In the genomic region with DNA sequence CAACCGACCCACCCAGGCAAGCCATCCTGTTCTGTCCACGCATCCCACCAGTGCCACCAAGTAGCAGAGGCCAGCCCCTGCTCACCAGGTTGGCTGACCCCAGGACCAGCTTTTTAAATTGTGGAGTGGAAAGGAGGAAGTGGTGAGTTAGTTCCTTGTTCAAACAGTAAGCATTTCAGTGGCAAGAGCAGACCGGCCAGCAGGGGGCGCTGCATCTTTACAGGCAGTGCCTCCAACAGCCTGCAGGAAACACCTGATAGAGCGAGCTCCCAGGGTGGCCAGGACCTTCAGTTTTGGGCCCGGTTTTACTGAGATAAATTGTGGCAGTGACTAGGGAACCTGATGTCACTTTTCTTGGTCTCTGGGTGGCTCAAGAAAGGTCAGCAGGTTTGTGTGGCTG, we compare ENCODE assay signal across 8 mouse cellular contexts. TPM values are rescaled to one million over a fixed set of nuclear protein-coding genes. Genes with fewer than 3 reads are reported as not detected.
A peak's percentile ranks its signal among the peaks of the same experiment; 100 is the strongest.
DNase-seq lines count a peak whose midpoint lies in the region; ATAC-seq and TF ChIP-seq lines count a peak whose summit lies in the region.

No protein-coding gene starts in this region.

- ATAC-seq in heart, embryonic 11.5 days (replicated peaks; ENCODE audit: insufficient number of reproducible peaks, low FRiP score, low TSS enrichment) = no peak
- no peak for ATAC-seq in forebrain, embryonic 14.5 days

- no peaks in the 10 kb centered on the region for H3K27me3 ChIP-seq in heart, embryonic 11.5 days (ENCODE audit: control insufficient read depth, insufficient read depth, low read length)
- no peaks in the 10 kb centered on the region for H3K27me3 ChIP-seq in forebrain, embryonic 14.5 days (replicated peaks; ENCODE audit: control insufficient read depth, insufficient read depth, low read length)

- no peaks in the 10 kb centered on the region for H3K36me3 ChIP-seq in heart, embryonic 11.5 days (ENCODE audit: control insufficient read depth, insufficient read depth, low read length)
- no peaks in the 10 kb centered on the region for H3K36me3 ChIP-seq in forebrain, embryonic 14.5 days (ENCODE audit: control insufficient read depth, insufficient read depth, low read length)

- no peak overlapping the region for H3K9ac ChIP-seq in heart, embryonic 11.5 days (ENCODE audit: low read depth, low read length)
- H3K9ac ChIP-seq in forebrain, embryonic 14.5 days (ENCODE audit: low read length) = no peak overlapping the region

- H3K27ac ChIP-seq in heart, embryonic 11.5 days (ENCODE audit: low read depth, low read length) = no peak overlapping the region
- no peak overlapping the region for H3K27ac ChIP-seq in forebrain, embryonic 14.5 days (ENCODE audit: low read depth, low read length)

- H3K4me1 ChIP-seq in heart, embryonic 11.5 days (ENCODE audit: control insufficient read depth, insufficient read depth, low read length) = no peaks in the 10 kb centered on the region
- H3K4me1 ChIP-seq in forebrain, embryonic 14.5 days (ENCODE audit: control insufficient read depth, insufficient read depth, low read length) = peaks cover 1% of the 10 kb centered on the region; the same call in 1 of the 2 replicates

- H3K4me3 ChIP-seq in heart, embryonic 11.5 days (ENCODE audit: low read depth, low read length) = no peak overlapping the region
- H3K4me3 ChIP-seq in forebrain, embryonic 14.5 days (ENCODE audit: low read depth, low read length) = no peak overlapping the region

- 34% methylated on average over 6 of the region's 6 CpGs for WGBS in heart, embryonic 11.5 days (ENCODE audit: insufficient replicate concordance)
- 40% methylated on average over 6 of the region's 6 CpGs for WGBS in forebrain, embryonic 14.5 days

- no peak for TF ChIP-seq POLR2A in brain, embryonic 14.5 days (IDR thresholded peaks at IDR 0.05; ENCODE audit: borderline replicate concordance, extremely low read depth, insufficient read depth, insufficient read length, poor library complexity, severe bottlenecking)

- DNase-seq in heart, adult 18-20 months = peak; percentile 84 to 93
- DNase-seq in brain, embryonic 14.5 days (ENCODE audit: low read depth) = peak; percentile 83
- DNase-seq in forebrain, embryonic 14.5 days (ENCODE audit: low spot score) = peak; percentile 86
- DNase-seq in hindlimb bud, embryonic 11.5 days (ENCODE audit: extremely low spot score, low read depth, low spot score) = peak; percentile 44
- peak; percentile 66 to 80 for DNase-seq in left cerebral cortex, adult 8-10 months (ENCODE audit: low spot score in 2 of 2)
- DNase-seq in mesoderm, embryonic 11.5 days (ENCODE audit: low read depth, low spot score) = peak; percentile 87
- DNase-seq in spleen, postnatal 10 days (ENCODE audit: low spot score in 2 of 2) = peak; percentile 88 to 98

- no peak overlapping the region for H3K4me2 ChIP-seq in heart, embryonic 11.5 days
- H3K4me2 ChIP-seq in forebrain, embryonic 14.5 days (ENCODE audit: low read length) = no peak overlapping the region

- H3K9me3 ChIP-seq in heart, embryonic 11.5 days (replicated peaks; ENCODE audit: control insufficient read depth, low read length) = no peaks in the 10 kb centered on the region
- no peaks in the 10 kb centered on the region for H3K9me3 ChIP-seq in forebrain, embryonic 14.5 days (replicated peaks; ENCODE audit: control insufficient read depth, low read length)

- TF ChIP-seq CTCF in brain, embryonic 14.5 days (IDR thresholded peaks at IDR 0.05; ENCODE audit: borderline replicate concordance, extremely low read depth, insufficient read depth, insufficient read length) = peak; percentile 96

RNA-seq across cellular contexts. Expression of a gene that starts 39.7 kb away (rescaled TPM):
- total RNA-seq in heart, adult 18-20 months (2021) = 10 to 100 TPM; 13.4 to 18.3 TPM
- 0.21 and 0.46 TPM in 2 replicates for polyA plus RNA-seq in heart, embryonic 11.5 days (2014; fragmentation: Nextera tagmentation; extraction: Ambion mirVana)
- polyA plus RNA-seq in brain, embryonic 14.5 days (2012; rRNA removed) = 0.93 and 1.1 TPM in 2 replicates
- polyA plus RNA-seq in forebrain, embryonic 14.5 days (2014; fragmentation: Nextera tagmentation; extraction: Ambion mirVana) = 0.20 and 0.23 TPM in 2 replicates
- 10 to 100 TPM; 53.5 to 60.9 (median 57.6) TPM for total RNA-seq in left cerebral cortex, adult 8-10 months (2022)

RNA-seq across cellular contexts. Expression of a gene that starts 54.3 kb away (rescaled TPM):
- 100 to 1,000 TPM; 142 to 150 TPM for total RNA-seq in heart, adult 18-20 months (2021)
- polyA plus RNA-seq in heart, embryonic 11.5 days (2014; fragmentation: Nextera tagmentation; extraction: Ambion mirVana) = 132 and 136 TPM in 2 replicates
- 91.1 and 97.9 TPM in 2 replicates for polyA plus RNA-seq in brain, embryonic 14.5 days (2012; rRNA removed)
- 179 and 184 TPM in 2 replicates for polyA plus RNA-seq in forebrain, embryonic 14.5 days (2014; fragmentation: Nextera tagmentation; extraction: Ambion mirVana)
- total RNA-seq in left cerebral cortex, adult 8-10 months (2022) = 10 to 100 TPM; 63.7 to 73.2 (median 67.6) TPM

RNA-seq across cellular contexts. Expression of a gene that starts 54.3 kb away (rescaled TPM):
- 10 to 100 TPM; 16.4 to 17.8 TPM for total RNA-seq in heart, adult 18-20 months (2021)
- 14.2 and 14.5 TPM in 2 replicates for polyA plus RNA-seq in heart, embryonic 11.5 days (2014; fragmentation: Nextera tagmentation; extraction: Ambion mirVana)
- 8.3 and 13.9 TPM in 2 replicates for polyA plus RNA-seq in brain, embryonic 14.5 days (2012; rRNA removed)
- polyA plus RNA-seq in forebrain, embryonic 14.5 days (2014; fragmentation: Nextera tagmentation; extraction: Ambion mirVana) = 7.5 and 11.6 TPM in 2 replicates
- total RNA-seq in left cerebral cortex, adult 8-10 months (2022) = 10 to 100 TPM; 19.1 to 21.9 (median 19.8) TPM
